Mouse (Mus musculus): Measurements from ENCODE around the gene Fam57b. TPM values are rescaled to one million over a fixed set of nuclear protein-coding genes. Genes with fewer than 3 reads are reported as not detected.

Gene Fam57b
- total and polyA plus RNA-seq, 3 experiments, result 0.02 to 0.05 TPM; not detected in 1

- DNase-seq (ENCODE audit: low spot score) (no peak), ATAC-seq (ENCODE audit: extremely low read depth, insufficient number of reproducible peaks, low FRiP score, poor library complexity, severe bottlenecking) (no peak)
- no peak for TF ChIP-seq TAL1 (conservative IDR thresholded peaks at IDR 0.05; ENCODE audit: low read depth, low read length)
- TF ChIP-seq POLR2AphosphoS5 (IDR thresholded peaks at IDR 0.05; ENCODE audit: insufficient replicate concordance, low read depth, low read length), result no peak
- TF ChIP-seq GATA1 (IDR thresholded peaks at IDR 0.05; ENCODE audit: borderline replicate concordance, low read length), result no peak
- no peak for TF ChIP-seq GATA2 (IDR thresholded peaks at IDR 0.05; ENCODE audit: borderline replicate concordance, low read depth, low read length)
- TF ChIP-seq CTCF (IDR thresholded peaks at IDR 0.05; ENCODE audit: low read depth, low read length), result no peak
- Histone ChIP-seq H3K27me3 (ENCODE audit: insufficient read depth, low read length) (peaks cover 45% of the 10 kb centered on the region), H3K4me3 (ENCODE audit: low read depth, low read length) (no peak overlapping the region), H3K4me1 (ENCODE audit: insufficient read depth, low read depth, low read length) (peaks cover 13% of the 10 kb centered on the region), H3K36me3 (replicated peaks) (no peaks in the 10 kb centered on the region), H3K9me3 (replicated peaks) (no peaks in the 10 kb centered on the region)
Observed at GRCm38 (mm10) chr7:126825952-126826351, 28.5 kb downstream of the Fam57b start.

GRCm38 (mm10) chr7:126831539-126831938 lies 34.1 kb downstream of the Fam57b start, which contains the start of gene 4930451I11Rik:
Gene 4930451I11Rik (minus strand): TSS chr7:126831639.
- Histone ChIP-seq H3K9me3 (replicated peaks) (no peaks in the 10 kb centered on the region), H3K4me1 (ENCODE audit: insufficient read depth, low read depth, low read length) (peaks cover 14% of the 10 kb centered on the region), H3K27me3 (ENCODE audit: insufficient read depth, low read length) (peaks cover 61% of the 10 kb centered on the region), H3K4me3 (ENCODE audit: low read depth, low read length) (peak within 1 kb of the TSS; percentile 1; the same call in 1 of the 2 replicates), H3K36me3 (replicated peaks) (no peaks in the 10 kb centered on the region)
- TF ChIP-seq GATA2 (IDR thresholded peaks at IDR 0.05; ENCODE audit: borderline replicate concordance, low read depth, low read length) (no peak), CTCF (IDR thresholded peaks at IDR 0.05; ENCODE audit: low read depth, low read length) (no peak), POLR2AphosphoS5 (IDR thresholded peaks at IDR 0.05; ENCODE audit: insufficient replicate concordance, low read depth, low read length) (no peak), GATA1 (IDR thresholded peaks at IDR 0.05; ENCODE audit: borderline replicate concordance, low read length) (no peak), TAL1 (conservative IDR thresholded peaks at IDR 0.05; ENCODE audit: low read depth, low read length) (no peak)
- no peak for ATAC-seq (ENCODE audit: extremely low read depth, insufficient number of reproducible peaks, low FRiP score, poor library complexity, severe bottlenecking)
- no peak for DNase-seq (ENCODE audit: low spot score)

- peak overlapping the region; percentile 1; the same call in 1 of the 2 replicates for H3K4me3 ChIP-seq (ENCODE audit: low read depth, low read length)
- H3K27me3 ChIP-seq (ENCODE audit: insufficient read depth, low read length), result peaks cover 63% of the 10 kb centered on the region
- DNase-seq (ENCODE audit: low spot score) (peak; percentile 61), ATAC-seq (ENCODE audit: extremely low read depth, insufficient number of reproducible peaks, low FRiP score, poor library complexity, severe bottlenecking) (peak; percentile 57; the same call in 1 of the 2 replicates)
- TF ChIP-seq CTCF (IDR thresholded peaks at IDR 0.05; ENCODE audit: low read depth, low read length), result peak; percentile 46; the same call in 1 of the 2 replicates
- no peak for TF ChIP-seq TAL1 (conservative IDR thresholded peaks at IDR 0.05; ENCODE audit: low read depth, low read length)
- H3K9me3 ChIP-seq (replicated peaks), result no peaks in the 10 kb centered on the region
- no peaks in the 10 kb centered on the region for H3K36me3 ChIP-seq (replicated peaks)
- H3K4me1 ChIP-seq (ENCODE audit: insufficient read depth, low read depth, low read length), result peaks cover 14% of the 10 kb centered on the region
Observed at GRCm38 (mm10) chr7:126832036-126832598, 34.6 kb downstream of the Fam57b start.

- no peak for TF ChIP-seq TAL1 (conservative IDR thresholded peaks at IDR 0.05; ENCODE audit: low read depth, low read length)
- H3K4me3 ChIP-seq (ENCODE audit: low read depth, low read length), result no peak overlapping the region
- peaks cover 14% of the 10 kb centered on the region for H3K4me1 ChIP-seq (ENCODE audit: insufficient read depth, low read depth, low read length)
- no peaks in the 10 kb centered on the region for H3K9me3 ChIP-seq (replicated peaks)
- ATAC-seq (ENCODE audit: extremely low read depth, insufficient number of reproducible peaks, low FRiP score, poor library complexity, severe bottlenecking) (no peak), DNase-seq (ENCODE audit: low spot score) (no peak)
- H3K36me3 ChIP-seq (replicated peaks), result no peaks in the 10 kb centered on the region
- H3K27me3 ChIP-seq (ENCODE audit: insufficient read depth, low read length), result peaks cover 60% of the 10 kb centered on the region
Observed at GRCm38 (mm10) chr7:126833294-126833693, 35.8 kb downstream of the Fam57b start.

GRCm38 (mm10) chr7:126843276-126843675 lies 45.8 kb downstream of the Fam57b start:
- Histone ChIP-seq H3K4me3 (ENCODE audit: low read depth, low read length) (no peak overlapping the region), H3K4me1 (ENCODE audit: insufficient read depth, low read depth, low read length) (peaks cover 11% of the 10 kb centered on the region), H3K27me3 (ENCODE audit: insufficient read depth, low read length) (peaks cover 55% of the 10 kb centered on the region), H3K36me3 (replicated peaks) (no peaks in the 10 kb centered on the region), H3K9me3 (replicated peaks) (peaks cover 5% of the 10 kb centered on the region)
- ATAC-seq (ENCODE audit: extremely low read depth, insufficient number of reproducible peaks, low FRiP score, poor library complexity, severe bottlenecking), result no peak
- TF ChIP-seq CTCF (IDR thresholded peaks at IDR 0.05; ENCODE audit: low read depth, low read length) (no peak), GATA2 (IDR thresholded peaks at IDR 0.05; ENCODE audit: borderline replicate concordance, low read depth, low read length) (no peak), GATA1 (IDR thresholded peaks at IDR 0.05; ENCODE audit: borderline replicate concordance, low read length) (no peak), POLR2AphosphoS5 (IDR thresholded peaks at IDR 0.05; ENCODE audit: insufficient replicate concordance, low read depth, low read length) (no peak), TAL1 (conservative IDR thresholded peaks at IDR 0.05; ENCODE audit: low read depth, low read length) (no peak)
- DNase-seq (ENCODE audit: low spot score), result no peak

GRCm38 (mm10) chr7:126845516-126845915 lies 48.0 kb downstream of the Fam57b start:
- no peak overlapping the region for H3K4me3 ChIP-seq (ENCODE audit: low read depth, low read length)
- ATAC-seq (ENCODE audit: extremely low read depth, insufficient number of reproducible peaks, low FRiP score, poor library complexity, severe bottlenecking) (no peak), DNase-seq (ENCODE audit: low spot score) (no peak)
- H3K36me3 ChIP-seq (replicated peaks), result peaks cover 4% of the 10 kb centered on the region
- TF ChIP-seq GATA1 (IDR thresholded peaks at IDR 0.05; ENCODE audit: borderline replicate concordance, low read length) (no peak), GATA2 (IDR thresholded peaks at IDR 0.05; ENCODE audit: borderline replicate concordance, low read depth, low read length) (no peak), POLR2AphosphoS5 (IDR thresholded peaks at IDR 0.05; ENCODE audit: insufficient replicate concordance, low read depth, low read length) (no peak), TAL1 (conservative IDR thresholded peaks at IDR 0.05; ENCODE audit: low read depth, low read length) (no peak), CTCF (IDR thresholded peaks at IDR 0.05; ENCODE audit: low read depth, low read length) (no peak)
- H3K9me3 ChIP-seq (replicated peaks), result peaks cover 5% of the 10 kb centered on the region
- peaks cover 13% of the 10 kb centered on the region for H3K4me1 ChIP-seq (ENCODE audit: insufficient read depth, low read depth, low read length)
- H3K27me3 ChIP-seq (ENCODE audit: insufficient read depth, low read length), result peaks cover 76% of the 10 kb centered on the region

GRCm38 (mm10) chr7:126847116-126847420 lies 49.6 kb downstream of the Fam57b start, which contains the start of gene Doc2a:
Gene Doc2a (plus strand): TSS chr7:126847416.
- Histone ChIP-seq H3K4me3 (ENCODE audit: low read depth, low read length) (no peak within 1 kb of the TSS; the same call in 1 of the 2 replicates), H3K27me3 (ENCODE audit: insufficient read depth, low read length) (peaks cover 71% of the 10 kb centered on the region), H3K36me3 (replicated peaks) (peaks cover 19% of the 10 kb centered on the region), H3K9me3 (replicated peaks) (no peaks in the 10 kb centered on the region), H3K4me1 (ENCODE audit: insufficient read depth, low read depth, low read length) (peaks cover 13% of the 10 kb centered on the region)
- no peak for TF ChIP-seq GATA1 (IDR thresholded peaks at IDR 0.05; ENCODE audit: borderline replicate concordance, low read length)
- no peak for TF ChIP-seq POLR2AphosphoS5 (IDR thresholded peaks at IDR 0.05; ENCODE audit: insufficient replicate concordance, low read depth, low read length)
- TF ChIP-seq CTCF (IDR thresholded peaks at IDR 0.05; ENCODE audit: low read depth, low read length), result no peak
- TF ChIP-seq GATA2 (IDR thresholded peaks at IDR 0.05; ENCODE audit: borderline replicate concordance, low read depth, low read length), result no peak
- TF ChIP-seq TAL1 (conservative IDR thresholded peaks at IDR 0.05; ENCODE audit: low read depth, low read length), result no peak
- DNase-seq (ENCODE audit: low spot score) (no peak), ATAC-seq (ENCODE audit: extremely low read depth, insufficient number of reproducible peaks, low FRiP score, poor library complexity, severe bottlenecking) (no peak)

All from G1E (cell line).